Mouse (Mus musculus) heart, embryonic 11.5 days (tissue): ENCODE data around the gene Anks1. TPM values are rescaled to one million over a fixed set of nuclear protein-coding genes. Genes with fewer than 3 reads are reported as not detected.

Experiments used
- ATAC-seq: fragments of 200-750 bp; cut with Nextera tagmentation; replicated peaks from 2 replicates; pipeline ENCODE4 v1.8.0; 2017; ENCODE audit warnings: moderate library complexity; ENCODE audit not compliant: insufficient number of reproducible peaks, low FRiP score, low TSS enrichment
- H3K27ac ChIP-seq: fragments of 300-500 bp; sonication (generic); 2 replicates; pipeline ENCODE4 v1.5.1; 2014; ENCODE audit warnings: mild to moderate bottlenecking, low read depth, low read length
- H3K27me3 ChIP-seq: fragments of 300-500 bp; sonication (generic); 2 replicates; pipeline ENCODE4 v1.6.1; 2014; ENCODE audit warnings: mild to moderate bottlenecking, low read length, mixed read lengths; ENCODE audit not compliant: control insufficient read depth, insufficient read depth
- H3K36me3 ChIP-seq: fragments of 300-500 bp; sonication (generic); 2 replicates; pipeline ENCODE4 v1.6.1; 2014; ENCODE audit warnings: mild to moderate bottlenecking, low read length, moderate library complexity, mixed read lengths; ENCODE audit not compliant: control insufficient read depth, insufficient read depth
- H3K4me1 ChIP-seq: fragments of 300-500 bp; sonication (generic); 2 replicates; pipeline ENCODE4 v1.6.1; 2014; ENCODE audit warnings: low read length; ENCODE audit not compliant: control insufficient read depth, insufficient read depth
- H3K4me2 ChIP-seq: fragments of 300-500 bp; sonication (generic); 2 replicates; pipeline ENCODE4 v1.6.1; 2014; ENCODE audit warnings: mild to moderate bottlenecking, moderate library complexity
- H3K4me3 ChIP-seq: fragments of 300-500 bp; sonication (generic); 2 replicates; pipeline ENCODE4 v1.5.1; 2014; ENCODE audit warnings: low read depth, low read length
- H3K9ac ChIP-seq: fragments of 300-500 bp; sonication (generic); 2 replicates; pipeline ENCODE4 v1.6.1; 2014; ENCODE audit warnings: mild to moderate bottlenecking, low read depth, low read length, moderate library complexity
- H3K9me3 ChIP-seq: fragments of 300-500 bp; sonication (generic); replicated peaks from 2 replicates; pipeline ENCODE4 v1.6.1; 2016; ENCODE audit warnings: low read length; ENCODE audit not compliant: control insufficient read depth
- WGBS: fragments of 180-500 bp; shearing (Covaris S2); extraction: QIAGEN DNeasy Blood & Tissue Kit; methylation state at CpG from one replicate; pipeline ENCODE4 v1.1.7; 2014; ENCODE audit not compliant: insufficient replicate concordance; 5-methylcytosine and 5-hydroxymethylcytosine counted together
- polyA plus RNA-seq: library from polyadenylated mRNA; unstranded; fragments of >200 nt; fragmentation: Nextera tagmentation; extraction: Ambion mirVana; gene quantifications from 2 replicates; pipeline ENCODE4 v1.2.1, GENCODE M21; 2014

Anks1 gene
- polyA plus RNA-seq, 1 experiment from 2014 or later = 6.9 TPM

- peak; percentile 52; the same call in 1 of the 2 replicates for ATAC-seq
- Histone ChIP-seq H3K27ac (no peak within 1 kb of the TSS), H3K4me3 (peak within 1 kb of the TSS; percentile 71), H3K27me3 (peaks cover 4% of the 10 kb centered on the region; the same call in 1 of the 2 replicates), H3K4me2 (peak within 1 kb of the TSS; percentile 100), H3K9ac (peak within 1 kb of the TSS; percentile 67), H3K36me3 (no peaks in the 10 kb centered on the region), H3K9me3 (no peaks in the 10 kb centered on the region), H3K4me1 (peaks cover 4% of the 10 kb centered on the region)
- 1% methylated on average over 54 of the region's 57 CpGs for WGBS
Measured at GRCm38 (mm10) chr17:28080045-28080816, 171.1 kb downstream of the Anks1 start, which contains the start of gene Tcp11. TSS of gene Tcp11 (minus strand) at chr17:28080639.

GRCm38 (mm10) chr17:28080817-28081165 is 171.7 kb downstream of the Anks1 start:
- peak overlapping the region; percentile 71 for H3K4me3 ChIP-seq
- H3K9me3 ChIP-seq = no peaks in the 10 kb centered on the region
- peak; percentile 15; the same call in 1 of the 2 replicates for ATAC-seq
- no peak overlapping the region for H3K27ac ChIP-seq
- no peak overlapping the region for H3K9ac ChIP-seq
- peak overlapping the region; percentile 100 for H3K4me2 ChIP-seq
- peaks cover 4% of the 10 kb centered on the region; the same call in 1 of the 2 replicates for H3K27me3 ChIP-seq
- peaks cover 4% of the 10 kb centered on the region for H3K4me1 ChIP-seq
- WGBS = 13% methylated on average over 9 of the region's 9 CpGs
- H3K36me3 ChIP-seq = no peaks in the 10 kb centered on the region

- whole genome bisulfite sequencing = 60% methylated on average over 9 of the region's 9 CpGs
Measured at GRCm38 (mm10) chr17:28081385-28081784, 172.3 kb downstream of the Anks1 start.

GRCm38 (mm10) chr17:28081856-28082255 is 172.8 kb downstream of the Anks1 start:
- 88% methylated on average over 7 of the region's 7 CpGs for WGBS
- Histone ChIP-seq H3K27ac (no peak overlapping the region), H3K9ac (no peak overlapping the region), H3K36me3 (no peaks in the 10 kb centered on the region), H3K4me2 (no peak overlapping the region), H3K9me3 (no peaks in the 10 kb centered on the region), H3K4me3 (no peak overlapping the region), H3K27me3 (peaks cover 4% of the 10 kb centered on the region; the same call in 1 of the 2 replicates), H3K4me1 (peaks cover 4% of the 10 kb centered on the region)
- no peak for ATAC-seq

More at GRCm38 (mm10) chr17:28081385-28081784, 172.3 kb downstream of the Anks1 start:
- Histone ChIP-seq H3K27me3 (peaks cover 4% of the 10 kb centered on the region; the same call in 1 of the 2 replicates), H3K27ac (no peak overlapping the region), H3K4me3 (no peak overlapping the region), H3K9me3 (no peaks in the 10 kb centered on the region), H3K36me3 (no peaks in the 10 kb centered on the region), H3K4me2 (no peak overlapping the region), H3K4me1 (peaks cover 4% of the 10 kb centered on the region), H3K9ac (no peak overlapping the region)
- no peak for ATAC-seq

- 43% methylated on average over 13 of the region's 13 CpGs for WGBS
- H3K9ac ChIP-seq = no peak overlapping the region
- ATAC-seq = no peak
Measured at GRCm38 (mm10) chr17:28082863-28083262, 173.8 kb downstream of the Anks1 start.

GRCm38 (mm10) chr17:28084395-28084905 is 175.3 kb downstream of the Anks1 start:
- H3K4me1 ChIP-seq = peaks cover 14% of the 10 kb centered on the region
- peaks cover 4% of the 10 kb centered on the region; the same call in 1 of the 2 replicates for H3K27me3 ChIP-seq
- H3K4me2 ChIP-seq = no peak overlapping the region
- H3K9me3 ChIP-seq = no peaks in the 10 kb centered on the region
- ATAC-seq = no peak
- H3K27ac ChIP-seq = no peak overlapping the region
- no peak overlapping the region for H3K9ac ChIP-seq
- H3K4me3 ChIP-seq = no peak overlapping the region
- WGBS = 28% methylated on average over 22 of the region's 22 CpGs
- no peaks in the 10 kb centered on the region for H3K36me3 ChIP-seq

More at GRCm38 (mm10) chr17:28082863-28083262, 173.8 kb downstream of the Anks1 start:
- H3K27me3 ChIP-seq = peaks cover 4% of the 10 kb centered on the region; the same call in 1 of the 2 replicates
- H3K4me2 ChIP-seq = no peak overlapping the region
- H3K36me3 ChIP-seq = no peaks in the 10 kb centered on the region
- H3K4me3 ChIP-seq = no peak overlapping the region
- H3K4me1 ChIP-seq = peaks cover 12% of the 10 kb centered on the region
- H3K27ac ChIP-seq = no peak overlapping the region
- H3K9me3 ChIP-seq = no peaks in the 10 kb centered on the region

- no peak overlapping the region for H3K9ac ChIP-seq
- H3K4me1 ChIP-seq = peaks cover 14% of the 10 kb centered on the region
- H3K27ac ChIP-seq = no peak overlapping the region
- 2% methylated on average over 16 of the region's 16 CpGs for WGBS
- H3K36me3 ChIP-seq = no peaks in the 10 kb centered on the region
- peak overlapping the region; percentile 52 for H3K4me2 ChIP-seq
- H3K27me3 ChIP-seq = peaks cover 4% of the 10 kb centered on the region; the same call in 1 of the 2 replicates
- no peaks in the 10 kb centered on the region for H3K9me3 ChIP-seq
- peak; percentile 41; the same call in 1 of the 2 replicates for ATAC-seq
- H3K4me3 ChIP-seq = no peak overlapping the region
Measured at GRCm38 (mm10) chr17:28084964-28085363, 175.9 kb downstream of the Anks1 start.

- Histone ChIP-seq H3K4me1 (peaks cover 14% of the 10 kb centered on the region), H3K4me3 (no peak overlapping the region), H3K27me3 (no peaks in the 10 kb centered on the region; the same call in 1 of the 2 replicates), H3K36me3 (no peaks in the 10 kb centered on the region), H3K9ac (peak overlapping the region; percentile 28; the same call in 1 of the 2 replicates), H3K9me3 (0 out of 2 replicates have a peak, but pooled peaks cover 2% of the 10 kb centered on the region), H3K27ac (peak overlapping the region; percentile 62), H3K4me2 (no peak overlapping the region)
- ATAC-seq = no peak
- WGBS = 11% methylated on average over 5 of the region's 5 CpGs
Measured at GRCm38 (mm10) chr17:28087430-28087829, 178.3 kb downstream of the Anks1 start.
